Mouse (Mus musculus) testis, adult 2 months (tissue): ENCODE data around the gene Gm28551.

ENCODE experiments used
- CTCF ChIP-seq: fragments of 200-500 bp; IDR thresholded peaks from 2 replicates; pipeline ENCODE4 v1.5.1; 2012; ENCODE audit warnings: low read depth, mild to moderate bottlenecking, inconsistent platforms, low read length, moderate library complexity; ENCODE audit not compliant: control insufficient read depth, insufficient read depth, insufficient replicate concordance
- POLR2A ChIP-seq: fragments of 200-500 bp; IDR thresholded peaks from 2 replicates; pipeline ENCODE4 v1.6.1; 2012; ENCODE audit warnings: low read depth, mild to moderate bottlenecking, inconsistent platforms, low read length, moderate library complexity; ENCODE audit not compliant: control insufficient read depth

DNA sequence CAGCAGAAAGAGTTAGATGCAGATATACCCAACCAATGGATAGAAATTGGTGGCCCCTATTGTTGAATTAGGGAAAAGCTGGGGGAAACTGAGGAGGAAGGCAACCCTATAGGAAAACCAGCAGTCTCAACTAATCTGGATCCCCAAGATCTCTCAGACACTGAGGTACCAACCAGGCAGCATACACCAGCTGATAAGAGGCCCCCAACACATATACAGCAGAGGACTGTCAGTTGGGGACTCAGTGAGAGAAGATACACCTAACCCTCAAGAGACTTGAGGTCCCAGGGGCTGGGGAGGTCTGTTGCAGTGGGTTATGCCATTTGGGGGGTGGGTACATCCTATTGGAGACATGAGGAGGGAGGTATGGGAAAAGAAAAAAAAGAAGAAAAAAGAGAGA, 17.0 kb downstream of the Gm28551 start:
- no peak for TF ChIP-seq CTCF
- TF ChIP-seq POLR2A, result no peak
